8 mouse cellular contexts compared by ENCODE assay signal in genomic region chr1:36030421-36030821, GRCm38 (mm10). TPM values are rescaled to one million over a fixed set of nuclear protein-coding genes. Genes with fewer than 3 reads are reported as not detected.
A peak's percentile ranks its signal among the peaks of the same experiment; 100 is the strongest.
DNase-seq lines count a peak whose midpoint lies in the region; ATAC-seq and TF ChIP-seq lines count a peak whose summit lies in the region.

No protein-coding gene starts in this region.

- TF ChIP-seq POLR2A in limb, embryonic 14.5 days (IDR thresholded peaks at IDR 0.05; ENCODE audit: borderline replicate concordance, extremely low read depth, insufficient read depth, insufficient read length): no peak

- no peak overlapping the region for H3K4me2 ChIP-seq in kidney, embryonic 16.5 days (replicated peaks; ENCODE audit: low read depth, low read length)
- H3K4me2 ChIP-seq in limb, embryonic 14.5 days (replicated peaks; ENCODE audit: low read depth, low read length, severe bottlenecking): peak overlapping the region; percentile 30

- DNase-seq in retina, adult 2 months (ENCODE audit: low read depth, low spot score): peak; percentile 13
- DNase-seq in retina, embryonic 14.5 days (ENCODE audit: low spot score): no peak
- DNase-seq in cerebellum, adult 9-11 months: peak; percentile 95
- DNase-seq in gastrocnemius, postnatal 10 days: peak; percentile 77
- peak; percentile 86 for DNase-seq in limb, embryonic 14.5 days (ENCODE audit: low spot score)
- DNase-seq in right cerebral cortex, postnatal 36 days (ENCODE audit: low spot score in 2 of 2): peak; percentile 60 to 75

- H3K36me3 ChIP-seq in kidney, embryonic 16.5 days (ENCODE audit: insufficient read depth, low read length): no peaks in the 10 kb centered on the region
- H3K36me3 ChIP-seq in limb, embryonic 14.5 days (ENCODE audit: control insufficient read depth, insufficient read depth, low read length): no peaks in the 10 kb centered on the region

- no peaks in the 10 kb centered on the region for H3K9me3 ChIP-seq in kidney, embryonic 16.5 days (ENCODE audit: low read length)
- H3K9me3 ChIP-seq in limb, embryonic 14.5 days (ENCODE audit: control insufficient read depth, low read length): no peaks in the 10 kb centered on the region

- H3K27me3 ChIP-seq in kidney, embryonic 16.5 days (ENCODE audit: insufficient read depth, low read length): no peaks in the 10 kb centered on the region
- no peaks in the 10 kb centered on the region for H3K27me3 ChIP-seq in limb, embryonic 14.5 days (ENCODE audit: control insufficient read depth, insufficient read depth, low read length)

- H3K27ac ChIP-seq in kidney, embryonic 16.5 days (ENCODE audit: low read length): no peak overlapping the region
- H3K27ac ChIP-seq in limb, embryonic 14.5 days (replicated peaks; ENCODE audit: low read depth, low read length): peak overlapping the region; percentile 62

- WGBS in kidney, embryonic 16.5 days: 33% methylated on average over 10 of the region's 10 CpGs
- 18% methylated on average over 10 of the region's 10 CpGs for WGBS in limb, embryonic 14.5 days

- H3K9ac ChIP-seq in kidney, embryonic 16.5 days (replicated peaks; ENCODE audit: low read length): no peak overlapping the region
- peak overlapping the region; percentile 36; the same call in 1 of the 2 replicates for H3K9ac ChIP-seq in limb, embryonic 14.5 days (ENCODE audit: low read depth, low read length, severe bottlenecking)

- 0 out of 2 replicates have a peak, but pooled peaks cover 4% of the 10 kb centered on the region for H3K4me1 ChIP-seq in kidney, embryonic 16.5 days (ENCODE audit: insufficient read depth, low read length)
- peaks cover 11% of the 10 kb centered on the region for H3K4me1 ChIP-seq in limb, embryonic 14.5 days (ENCODE audit: control insufficient read depth, insufficient read depth, low read length)

- peak; percentile 46; the same call in 1 of the 2 replicates for ATAC-seq in kidney, embryonic 16.5 days (ENCODE audit: low FRiP score, low TSS enrichment)
- ATAC-seq in limb, embryonic 14.5 days (ENCODE audit: low FRiP score, low read depth): peak; percentile 82
- ATAC-seq in megakaryocyte progenitor cell, adult 5-6 weeks (replicated peaks; ENCODE audit: poor library complexity): no peak

- no peak overlapping the region for H3K4me3 ChIP-seq in kidney, embryonic 16.5 days (ENCODE audit: low read length)
- H3K4me3 ChIP-seq in limb, embryonic 14.5 days (replicated peaks; ENCODE audit: low read length): no peak overlapping the region

RNA-seq across cellular contexts. Expression of gene Hs6st1, which starts 37.8 kb away (rescaled TPM):
- total RNA-seq in gastrocnemius, postnatal 10 days (2021): 10 to 100 TPM; 26.2 to 28.3 TPM
- 8.0 and 8.5 TPM in 2 replicates for polyA plus RNA-seq in kidney, embryonic 16.5 days (2015; fragmentation: Nextera tagmentation; extraction: Ambion mirVana)
- polyA plus RNA-seq in limb, embryonic 14.5 days (2012; rRNA removed): 50.5 and 63.4 TPM in 2 replicates
- polyA plus RNA-seq in limb, embryonic 14.5 days (2014; fragmentation: Nextera tagmentation; extraction: Ambion mirVana): 14.9 and 19.3 TPM in 2 replicates
- total RNA-seq in megakaryocyte progenitor cell, adult 5-6 weeks (2015): 12.6 and 17.7 TPM in 2 replicates
- 7.3 and 10.0 TPM in 2 replicates for total RNA-seq in megakaryocyte progenitor cell, adult 5-6 weeks (2017)
